Mouse (Mus musculus): Measurements from ENCODE around the gene Sh2d1b2. TPM values are rescaled to one million over a fixed set of nuclear protein-coding genes. Genes with fewer than 3 reads are reported as not detected.

Gene Sh2d1b2
- polyA plus RNA-seq, 1 experiment from 2014 or later: not detected

- peak; percentile 6 for ATAC-seq (ENCODE audit: insufficient number of reproducible peaks, insufficient read depth, low FRiP score, low read depth)
- peak overlapping the region; percentile 60 for H3K9ac ChIP-seq (replicated peaks; ENCODE audit: low read depth, low read length)
- H3K4me3 ChIP-seq (ENCODE audit: low read depth, low read length): peak overlapping the region; percentile 61
- H3K27ac ChIP-seq (ENCODE audit: low read length): no peak overlapping the region
- no peaks in the 10 kb centered on the region for H3K36me3 ChIP-seq (ENCODE audit: control insufficient read depth, insufficient read depth, low read length)
- H3K4me2 ChIP-seq (replicated peaks; ENCODE audit: low read depth, low read length): peak overlapping the region; percentile 43
- WGBS: 33% methylated on average over 28 of the region's 30 CpGs
- no peaks in the 10 kb centered on the region for H3K27me3 ChIP-seq (ENCODE audit: control insufficient read depth, insufficient read depth, low read length)
- H3K9me3 ChIP-seq (ENCODE audit: control insufficient read depth, low read depth, low read length): peaks cover 3% of the 10 kb centered on the region; the same call in 1 of the 2 replicates
- H3K4me1 ChIP-seq (ENCODE audit: control insufficient read depth, insufficient read depth, low read length): no peaks in the 10 kb centered on the region
Measured at GRCm38 (mm10) chr1:170254893-170255559, 22.5 kb downstream of the Sh2d1b2 start.

GRCm38 (mm10) chr1:170255560-170255910 is 23.0 kb downstream of the Sh2d1b2 start:
- peak overlapping the region; percentile 60 for H3K9ac ChIP-seq (replicated peaks; ENCODE audit: low read depth, low read length)
- H3K36me3 ChIP-seq (ENCODE audit: control insufficient read depth, insufficient read depth, low read length): no peaks in the 10 kb centered on the region
- peak overlapping the region; percentile 43 for H3K4me2 ChIP-seq (replicated peaks; ENCODE audit: low read depth, low read length)
- H3K4me3 ChIP-seq (ENCODE audit: low read depth, low read length): peak overlapping the region; percentile 61
- ATAC-seq (ENCODE audit: insufficient number of reproducible peaks, insufficient read depth, low FRiP score, low read depth): peak; percentile 95
- H3K4me1 ChIP-seq (ENCODE audit: control insufficient read depth, insufficient read depth, low read length): no peaks in the 10 kb centered on the region
- no peak overlapping the region for H3K27ac ChIP-seq (ENCODE audit: low read length)
- peaks cover 3% of the 10 kb centered on the region; the same call in 1 of the 2 replicates for H3K9me3 ChIP-seq (ENCODE audit: control insufficient read depth, low read depth, low read length)
- WGBS: 10% methylated on average over 32 of the region's 32 CpGs
- no peaks in the 10 kb centered on the region for H3K27me3 ChIP-seq (ENCODE audit: control insufficient read depth, insufficient read depth, low read length)

- 83% methylated on average over 6 of the region's 6 CpGs for WGBS
- Histone ChIP-seq H3K9ac (replicated peaks; ENCODE audit: low read depth, low read length) (no peak overlapping the region), H3K4me1 (ENCODE audit: control insufficient read depth, insufficient read depth, low read length) (no peaks in the 10 kb centered on the region), H3K27me3 (ENCODE audit: control insufficient read depth, insufficient read depth, low read length) (no peaks in the 10 kb centered on the region), H3K9me3 (ENCODE audit: control insufficient read depth, low read depth, low read length) (no peaks in the 10 kb centered on the region; the same call in 1 of the 2 replicates), H3K27ac (ENCODE audit: low read length) (no peak overlapping the region), H3K36me3 (ENCODE audit: control insufficient read depth, insufficient read depth, low read length) (no peaks in the 10 kb centered on the region), H3K4me2 (replicated peaks; ENCODE audit: low read depth, low read length) (no peak overlapping the region), H3K4me3 (ENCODE audit: low read depth, low read length) (no peak overlapping the region)
- ATAC-seq (ENCODE audit: insufficient number of reproducible peaks, insufficient read depth, low FRiP score, low read depth): no peak
Measured at GRCm38 (mm10) chr1:170270281-170270680, 37.7 kb downstream of the Sh2d1b2 start.

GRCm38 (mm10) chr1:170270696-170271095 is 38.1 kb downstream of the Sh2d1b2 start:
- Histone ChIP-seq H3K9me3 (ENCODE audit: control insufficient read depth, low read depth, low read length) (no peaks in the 10 kb centered on the region; the same call in 1 of the 2 replicates), H3K27me3 (ENCODE audit: control insufficient read depth, insufficient read depth, low read length) (no peaks in the 10 kb centered on the region), H3K4me1 (ENCODE audit: control insufficient read depth, insufficient read depth, low read length) (no peaks in the 10 kb centered on the region), H3K4me3 (ENCODE audit: low read depth, low read length) (no peak overlapping the region), H3K27ac (ENCODE audit: low read length) (no peak overlapping the region), H3K4me2 (replicated peaks; ENCODE audit: low read depth, low read length) (no peak overlapping the region), H3K36me3 (ENCODE audit: control insufficient read depth, insufficient read depth, low read length) (no peaks in the 10 kb centered on the region), H3K9ac (replicated peaks; ENCODE audit: low read depth, low read length) (no peak overlapping the region)
- no peak for ATAC-seq (ENCODE audit: insufficient number of reproducible peaks, insufficient read depth, low FRiP score, low read depth)
- 86% methylated on average over 4 of the region's 4 CpGs for WGBS

GRCm38 (mm10) chr1:170273252-170273651 is 40.7 kb downstream of the Sh2d1b2 start:
- no peak overlapping the region for H3K9ac ChIP-seq (replicated peaks; ENCODE audit: low read depth, low read length)
- no peaks in the 10 kb centered on the region for H3K9me3 ChIP-seq (ENCODE audit: control insufficient read depth, low read depth, low read length)
- no peaks in the 10 kb centered on the region for H3K36me3 ChIP-seq (ENCODE audit: control insufficient read depth, insufficient read depth, low read length)
- H3K4me3 ChIP-seq (ENCODE audit: low read depth, low read length): no peak overlapping the region
- no peaks in the 10 kb centered on the region for H3K27me3 ChIP-seq (ENCODE audit: control insufficient read depth, insufficient read depth, low read length)
- ATAC-seq (ENCODE audit: insufficient number of reproducible peaks, insufficient read depth, low FRiP score, low read depth): no peak
- H3K27ac ChIP-seq (ENCODE audit: low read length): no peak overlapping the region
- no peaks in the 10 kb centered on the region for H3K4me1 ChIP-seq (ENCODE audit: control insufficient read depth, insufficient read depth, low read length)
- H3K4me2 ChIP-seq (replicated peaks; ENCODE audit: low read depth, low read length): no peak overlapping the region

GRCm38 (mm10) chr1:170277016-170277415 is 44.5 kb downstream of the Sh2d1b2 start, which contains the start of gene Sh2d1b1:
Gene Sh2d1b1, plus strand, starts transcription at chr1:170277320.
- ATAC-seq (ENCODE audit: insufficient number of reproducible peaks, insufficient read depth, low FRiP score, low read depth): no peak
- H3K4me2 ChIP-seq (replicated peaks; ENCODE audit: low read depth, low read length): no peak within 1 kb of the TSS
- no peak within 1 kb of the TSS for H3K9ac ChIP-seq (replicated peaks; ENCODE audit: low read depth, low read length)
- no peaks in the 10 kb centered on the region for H3K36me3 ChIP-seq (ENCODE audit: control insufficient read depth, insufficient read depth, low read length)
- H3K4me1 ChIP-seq (ENCODE audit: control insufficient read depth, insufficient read depth, low read length): no peaks in the 10 kb centered on the region
- no peak within 1 kb of the TSS for H3K27ac ChIP-seq (ENCODE audit: low read length)
- H3K27me3 ChIP-seq (ENCODE audit: control insufficient read depth, insufficient read depth, low read length): no peaks in the 10 kb centered on the region
- H3K4me3 ChIP-seq (ENCODE audit: low read depth, low read length): no peak within 1 kb of the TSS
- 75% methylated on average over 2 of the region's 3 CpGs for WGBS
- no peaks in the 10 kb centered on the region for H3K9me3 ChIP-seq (ENCODE audit: control insufficient read depth, low read depth, low read length)

GRCm38 (mm10) chr1:170282415-170283129 is 50.0 kb downstream of the Sh2d1b2 start:
- no peaks in the 10 kb centered on the region for H3K9me3 ChIP-seq (ENCODE audit: control insufficient read depth, low read depth, low read length)
- H3K4me2 ChIP-seq (replicated peaks; ENCODE audit: low read depth, low read length): no peak overlapping the region
- no peak for ATAC-seq (ENCODE audit: insufficient number of reproducible peaks, insufficient read depth, low FRiP score, low read depth)
- no peaks in the 10 kb centered on the region for H3K4me1 ChIP-seq (ENCODE audit: control insufficient read depth, insufficient read depth, low read length)
- 72% methylated on average over 4 of the region's 4 CpGs for WGBS
- H3K4me3 ChIP-seq (ENCODE audit: low read depth, low read length): no peak overlapping the region
- H3K9ac ChIP-seq (replicated peaks; ENCODE audit: low read depth, low read length): no peak overlapping the region
- no peak overlapping the region for H3K27ac ChIP-seq (ENCODE audit: low read length)
- no peaks in the 10 kb centered on the region for H3K27me3 ChIP-seq (ENCODE audit: control insufficient read depth, insufficient read depth, low read length)
- H3K36me3 ChIP-seq (ENCODE audit: control insufficient read depth, insufficient read depth, low read length): no peaks in the 10 kb centered on the region

GRCm38 (mm10) chr1:170292239-170292951 is 59.8 kb downstream of the Sh2d1b2 start:
- 32% methylated on average over 9 of the region's 9 CpGs for WGBS
- Histone ChIP-seq H3K9me3 (ENCODE audit: control insufficient read depth, low read depth, low read length) (no peaks in the 10 kb centered on the region), H3K9ac (replicated peaks; ENCODE audit: low read depth, low read length) (no peak overlapping the region), H3K4me1 (ENCODE audit: control insufficient read depth, insufficient read depth, low read length) (no peaks in the 10 kb centered on the region), H3K27ac (ENCODE audit: low read length) (no peak overlapping the region), H3K27me3 (ENCODE audit: control insufficient read depth, insufficient read depth, low read length) (no peaks in the 10 kb centered on the region), H3K36me3 (ENCODE audit: control insufficient read depth, insufficient read depth, low read length) (no peaks in the 10 kb centered on the region), H3K4me2 (replicated peaks; ENCODE audit: low read depth, low read length) (no peak overlapping the region), H3K4me3 (ENCODE audit: low read depth, low read length) (no peak overlapping the region)
- no peak for ATAC-seq (ENCODE audit: insufficient number of reproducible peaks, insufficient read depth, low FRiP score, low read depth)

Measured in stomach, embryonic 14.5 days (tissue).